Mouse (Mus musculus): Measurements from ENCODE around the gene Oas1a.

GRCm38 (mm10) chr5:120953974-120954373, 46.7 kb upstream of the Oas1a start:
- TF ChIP-seq CTCF (IDR thresholded peaks at IDR 0.05; ENCODE audit: low read depth, low read length) = peak; percentile 91
- TF ChIP-seq POLR2A (IDR thresholded peaks at IDR 0.05; ENCODE audit: borderline replicate concordance, low read depth, low read length) = no peak

Data from bone marrow macrophage, adult 2 months (primary cell).